ENCODE assay signal across 8 mouse cellular contexts in the genomic region with DNA sequence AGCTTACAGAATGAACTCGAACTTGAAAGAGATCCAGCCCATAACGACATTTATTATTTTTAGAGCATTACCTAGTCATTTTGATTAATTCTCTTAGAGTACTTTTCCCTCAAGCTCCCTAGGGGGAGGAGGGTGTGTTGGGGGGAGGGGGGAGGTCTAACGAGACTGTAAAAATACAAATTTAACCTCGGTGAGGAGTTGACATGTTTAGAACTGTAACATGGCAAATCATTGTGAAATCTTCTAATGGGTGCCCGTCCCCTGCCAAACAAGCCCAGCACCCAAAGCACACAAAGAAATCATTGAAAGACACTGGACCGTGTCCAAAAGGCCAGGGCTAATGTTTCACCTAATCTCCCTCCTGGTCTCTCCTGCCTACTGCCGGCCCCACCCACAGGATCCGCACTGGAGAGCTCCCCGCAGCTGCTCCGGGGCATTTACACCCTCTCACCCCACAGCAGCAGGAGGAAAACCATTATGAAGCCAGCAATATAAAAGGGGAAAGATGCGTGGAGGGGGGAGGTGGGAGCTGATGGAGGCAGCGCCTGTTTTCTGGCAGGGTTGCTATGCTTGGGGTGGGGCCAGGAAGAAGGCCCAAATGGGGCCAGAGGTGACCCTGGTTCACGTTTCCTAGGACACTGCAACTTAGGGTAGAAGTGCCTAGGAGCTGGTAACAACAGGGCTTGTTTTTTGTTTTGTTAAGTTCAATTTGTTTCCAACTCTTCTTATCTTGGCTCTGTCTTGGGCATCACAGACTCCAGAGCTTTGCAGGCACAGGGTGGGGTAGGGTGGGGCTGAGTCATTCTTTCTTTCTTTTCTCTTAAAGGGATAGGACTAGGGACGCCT.
DNase-seq lines count a peak whose midpoint lies in the region; ATAC-seq and TF ChIP-seq lines count a peak whose summit lies in the region.

No protein-coding gene starts in this region.

- TF ChIP-seq POLR2A in MEL (IDR thresholded peaks at IDR 0.05; ENCODE audit: control insufficient read depth in 1 of 2, insufficient read depth in 1 of 2, low read depth in 1 of 2, low read length in 2 of 2, poor library complexity in 1 of 2): no peak

- peaks cover 28 to 39% of the 10 kb centered on the region in 2 experiments for H3K4me1 ChIP-seq in MEL (ENCODE audit: control insufficient read depth in 1 of 2, insufficient read depth in 2 of 2, low read length in 2 of 2)
- H3K4me1 ChIP-seq in forebrain, embryonic 16.5 days (replicated peaks; ENCODE audit: control insufficient read depth, insufficient read depth, low read length): peaks cover 10% of the 10 kb centered on the region
- peaks cover 8% of the 10 kb centered on the region for H3K4me1 ChIP-seq in hindbrain, embryonic 13.5 days (replicated peaks)
- H3K4me1 ChIP-seq in midbrain, embryonic 16.5 days (ENCODE audit: control insufficient read depth, insufficient read depth, low read length): peaks cover 7% of the 10 kb centered on the region; the same call in 1 of the 2 replicates

- H3K79me2 ChIP-seq in MEL (ENCODE audit: control insufficient read depth, insufficient read depth, low read length, poor library complexity): no peaks in the 10 kb centered on the region

- no peaks in the 10 kb centered on the region for H3K9me3 ChIP-seq in MEL (replicated peaks; ENCODE audit: insufficient read depth, low read length)
- no peaks in the 10 kb centered on the region for H3K9me3 ChIP-seq in forebrain, embryonic 16.5 days (ENCODE audit: control insufficient read depth, low read length)
- H3K9me3 ChIP-seq in hindbrain, embryonic 13.5 days: no peaks in the 10 kb centered on the region
- H3K9me3 ChIP-seq in midbrain, embryonic 16.5 days (replicated peaks; ENCODE audit: control insufficient read depth, low read length, poor library complexity, severe bottlenecking): no peaks in the 10 kb centered on the region

- DNase-seq in MEL (ENCODE audit: low read depth, low spot score) (peak; percentile 81), liver (peak; percentile 78)
- peak; percentile 50 for DNase-seq in adrenal gland, postnatal 25 days
- DNase-seq in thymus, adult 18-20 months: no peak
- DNase-seq in right cerebral cortex, postnatal 4 days: no peak

- no peak for TF ChIP-seq CTCF in MEL (IDR thresholded peaks at IDR 0.05 in 2 of 3, conservative IDR thresholded peaks at IDR 0.05 in 1 of 3; ENCODE audit: control insufficient read depth in 1 of 3, insufficient read depth in 1 of 3, low read depth in 2 of 3, low read length in 3 of 3, poor library complexity in 1 of 3, severe bottlenecking in 1 of 3)

- peak overlapping the region; percentile 32 for H3K4me2 ChIP-seq in forebrain, embryonic 16.5 days (ENCODE audit: low read length)
- peak overlapping the region; percentile 35 for H3K4me2 ChIP-seq in hindbrain, embryonic 13.5 days
- peak overlapping the region; percentile 25; the same call in 1 of the 2 replicates for H3K4me2 ChIP-seq in midbrain, embryonic 16.5 days (ENCODE audit: low read length)

- TF ChIP-seq EP300 in MEL (IDR thresholded peaks at IDR 0.05; ENCODE audit: low read depth in 1 of 2, low read length in 2 of 2): peak in 1 of 2 experiments; percentile 32; a peak in 1 of 4 replicates

- peaks cover 0 to 36% of the 10 kb centered on the region in 2 experiments; a peak in 2 of 4 replicates for H3K36me3 ChIP-seq in MEL (ENCODE audit: control insufficient read depth in 1 of 2, insufficient read depth in 2 of 2, low read length in 2 of 2)
- no peaks in the 10 kb centered on the region for H3K36me3 ChIP-seq in forebrain, embryonic 16.5 days (ENCODE audit: control insufficient read depth, insufficient read depth)
- no peaks in the 10 kb centered on the region for H3K36me3 ChIP-seq in hindbrain, embryonic 13.5 days
- no peaks in the 10 kb centered on the region for H3K36me3 ChIP-seq in midbrain, embryonic 16.5 days (ENCODE audit: control insufficient read depth, insufficient read depth, low read length)

- no peaks in the 10 kb centered on the region for H3K27me3 ChIP-seq in MEL (ENCODE audit: control insufficient read depth in 1 of 2, insufficient read depth in 2 of 2, low read length in 2 of 2)
- no peaks in the 10 kb centered on the region for H3K27me3 ChIP-seq in forebrain, embryonic 16.5 days (replicated peaks; ENCODE audit: control insufficient read depth, insufficient read depth, low read length)
- H3K27me3 ChIP-seq in hindbrain, embryonic 13.5 days: no peaks in the 10 kb centered on the region
- H3K27me3 ChIP-seq in midbrain, embryonic 16.5 days (ENCODE audit: control insufficient read depth, insufficient read depth, low read depth, low read length): no peaks in the 10 kb centered on the region

- 4% methylated on average over 14 of the region's 14 CpGs for WGBS in forebrain, embryonic 16.5 days
- WGBS in hindbrain, embryonic 13.5 days: 7% methylated on average over 14 of the region's 14 CpGs
- WGBS in midbrain, embryonic 16.5 days: 9% methylated on average over 14 of the region's 14 CpGs

- TF ChIP-seq RAD21 in MEL (IDR thresholded peaks at IDR 0.05; ENCODE audit: low read depth, low read length): no peak

- peak; percentile 82 for ATAC-seq in forebrain, embryonic 16.5 days
- ATAC-seq in hindbrain, embryonic 13.5 days (ENCODE audit: low FRiP score): peak; percentile 68
- ATAC-seq in midbrain, embryonic 16.5 days: 0 out of 2 replicates have a peak, but pooled peaks have one; percentile 30

- peak overlapping the region; percentile 46 to 51 for H3K4me3 ChIP-seq in MEL (ENCODE audit: control insufficient read depth in 1 of 2, insufficient read depth in 1 of 2, low read depth in 2 of 2, low read length in 2 of 2)
- H3K4me3 ChIP-seq in forebrain, embryonic 16.5 days (replicated peaks; ENCODE audit: low read length): no peak overlapping the region; the same call in 1 of the 2 replicates
- H3K4me3 ChIP-seq in hindbrain, embryonic 13.5 days: no peak overlapping the region
- no peak overlapping the region for H3K4me3 ChIP-seq in midbrain, embryonic 16.5 days (ENCODE audit: low read depth, low read length)

- peak overlapping the region; percentile 87 for H3K27ac ChIP-seq in MEL (ENCODE audit: control insufficient read depth, low read depth, low read length)
- H3K27ac ChIP-seq in forebrain, embryonic 16.5 days (ENCODE audit: low read length): 0 out of 2 replicates have a peak overlapping the region, but pooled peaks have one; percentile 39
- peak overlapping the region; percentile 45 for H3K27ac ChIP-seq in hindbrain, embryonic 13.5 days
- H3K27ac ChIP-seq in midbrain, embryonic 16.5 days (ENCODE audit: low read length): no peak overlapping the region

- peak overlapping the region; percentile 56 for H3K9ac ChIP-seq in MEL (ENCODE audit: control insufficient read depth, low read depth, low read length, poor library complexity, severe bottlenecking)
- H3K9ac ChIP-seq in forebrain, embryonic 16.5 days (replicated peaks; ENCODE audit: low read depth, low read length): no peak overlapping the region
- H3K9ac ChIP-seq in hindbrain, embryonic 13.5 days: peak overlapping the region; percentile 31; the same call in 1 of the 2 replicates
- H3K9ac ChIP-seq in midbrain, embryonic 16.5 days (ENCODE audit: low read depth, low read length): no peak overlapping the region

TF ChIP-seq in MEL, 35 proteins besides CTCF, POLR2A, EP300 and RAD21:
- TF ChIP-seq HCFC1 (IDR thresholded peaks at IDR 0.05; ENCODE audit: low read depth, low read length): 0 out of 2 replicates have a peak, but pooled peaks have one; percentile 25
- TF ChIP-seq RCOR1 (IDR thresholded peaks at IDR 0.05; ENCODE audit: low read depth, low read length): 0 out of 2 replicates have a peak, but pooled peaks have one; percentile 7
- TF ChIP-seq ZMIZ1 (IDR thresholded peaks at IDR 0.05; ENCODE audit: low read depth, low read length): no peak
- TF ChIP-seq BHLHE40 (IDR thresholded peaks at IDR 0.05; ENCODE audit: borderline replicate concordance, low read depth, low read length): no peak
- 0 out of 2 replicates have a peak, but pooled peaks have one; percentile 36 for TF ChIP-seq ETS1 (IDR thresholded peaks at IDR 0.05; ENCODE audit: low read depth, low read length)
- TF ChIP-seq SIN3A (IDR thresholded peaks at IDR 0.05; ENCODE audit: low read length): peak; percentile 74
- TF ChIP-seq MAX (IDR thresholded peaks at IDR 0.05; ENCODE audit: low read length): no peak
- TF ChIP-seq ZNF384 (IDR thresholded peaks at IDR 0.05; ENCODE audit: low read depth, low read length): peak; percentile 26; the same call in 1 of the 2 replicates
- TF ChIP-seq SMC3 (IDR thresholded peaks at IDR 0.05; ENCODE audit: low read depth, low read length): 0 out of 2 replicates have a peak, but pooled peaks have one; percentile 3
- TF ChIP-seq KAT2A (conservative IDR thresholded peaks at IDR 0.05; ENCODE audit: low read depth, low read length): no peak
- TF ChIP-seq CHD2 (IDR thresholded peaks at IDR 0.05; ENCODE audit: low read length): 0 out of 2 replicates have a peak, but pooled peaks have one; percentile 10
- TF ChIP-seq E2F4 (IDR thresholded peaks at IDR 0.05; ENCODE audit: borderline replicate concordance, low read depth, low read length): no peak
- TF ChIP-seq CHD1 (IDR thresholded peaks at IDR 0.05; ENCODE audit: low read depth, low read length): no peak
- 0 out of 2 replicates have a peak, but pooled peaks have one; percentile 12 for TF ChIP-seq GATA1 (IDR thresholded peaks at IDR 0.05; ENCODE audit: low read depth, low read length)
- no peak for TF ChIP-seq ELF1 (IDR thresholded peaks at IDR 0.05; ENCODE audit: low read depth, low read length)
- TF ChIP-seq TCF12 (IDR thresholded peaks at IDR 0.05; ENCODE audit: low read depth, low read length): peak; percentile 15; the same call in 1 of the 2 replicates

Comparison
In these comparisons a context has a peak if more than half of its experiments do, and no peak if none do; other contexts are left out.
1. DNase-seq: peak in MEL (single experiment), adrenal gland, postnatal 25 days (single experiment) and liver (single experiment); none in thymus, adult 18-20 months (0 of 2) and right cerebral cortex, postnatal 4 days (single experiment).
2. H3K4me3 ChIP-seq: peak in MEL (2 of 2); none in forebrain, embryonic 16.5 days (single experiment), hindbrain, embryonic 13.5 days (single experiment) and midbrain, embryonic 16.5 days (single experiment).
3. H3K9ac ChIP-seq: peak in MEL (single experiment) and hindbrain, embryonic 13.5 days (single experiment); none in forebrain, embryonic 16.5 days (single experiment) and midbrain, embryonic 16.5 days (single experiment).
4. ATAC-seq: peak in every context shown above with its lines; median percentile 82 in forebrain, embryonic 16.5 days; 68 in hindbrain, embryonic 13.5 days; 30 in midbrain, embryonic 16.5 days.
5. Peak in every context shown above with its lines, with median percentiles within 50 percentile points of each other: H3K4me2 ChIP-seq.